In the genomic region with DNA sequence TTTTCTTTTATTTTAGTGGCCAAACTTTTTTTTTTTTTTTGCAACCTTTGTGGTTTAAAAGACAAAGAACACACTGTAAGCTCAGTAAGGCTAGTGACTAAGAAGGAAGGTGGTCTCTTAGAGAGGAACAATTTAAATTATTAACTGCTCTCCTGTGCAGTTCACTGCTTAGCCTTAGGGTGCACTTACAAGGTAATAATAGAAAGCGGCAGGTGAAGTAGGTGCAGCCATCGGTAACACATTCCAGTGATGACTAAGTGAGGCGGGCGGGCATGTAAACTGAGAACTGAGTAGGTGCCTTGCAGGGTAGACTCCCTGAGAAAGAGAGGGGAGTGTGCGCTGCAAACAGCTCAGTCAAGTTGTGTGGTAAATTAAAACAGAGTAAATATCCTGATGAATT, we compare ENCODE assay signal across 1 mouse cellular context.
A peak's percentile ranks its signal among the peaks of the same experiment; 100 is the strongest.
TF ChIP-seq lines count a peak whose summit lies in the region.

No protein-coding gene starts in this region.

TF ChIP-seq in MEL, 35 proteins besides CTCF, POLR2A, EP300 and RAD21:
- TF ChIP-seq ZNF384 (IDR thresholded peaks at IDR 0.05; ENCODE audit: low read depth, low read length): 0 out of 2 replicates have a peak, but pooled peaks have one; percentile 5
- TF ChIP-seq MYB (IDR thresholded peaks at IDR 0.05; ENCODE audit: low read depth, low read length): no peak
- TF ChIP-seq MAZ (IDR thresholded peaks at IDR 0.05; ENCODE audit: low read depth, low read length): no peak
